Mouse (Mus musculus): Measurements from ENCODE around the gene Sptssb. TPM values are rescaled to one million over a fixed set of nuclear protein-coding genes. Genes with fewer than 3 reads are reported as not detected.

The Sptssb gene
- polyA plus RNA-seq, 1 experiment from 2014 or later: 0.21 TPM

- 49% methylated on average over 2 of the region's 2 CpGs for WGBS (ENCODE audit: insufficient replicate concordance)
- H3K27me3 ChIP-seq: no peaks in the 10 kb centered on the region
These were observed 26.1 kb upstream of the Sptssb start for GRCm38 (mm10) chr3:69885866-69886265.

GRCm38 (mm10) chr3:69883710-69884109, 24.0 kb upstream of the Sptssb start:
- no peak overlapping the region for H3K4me2 ChIP-seq
- no peak for ATAC-seq (ENCODE audit: insufficient read depth)
- no peaks in the 10 kb centered on the region for H3K9me3 ChIP-seq (replicated peaks)
- WGBS (ENCODE audit: insufficient replicate concordance): 40% methylated on average over 1 of the region's 1 CpGs
- H3K36me3 ChIP-seq (replicated peaks): no peaks in the 10 kb centered on the region
- H3K9ac ChIP-seq: no peak overlapping the region
- no peak overlapping the region for H3K4me3 ChIP-seq (replicated peaks)
- no peaks in the 10 kb centered on the region for H3K27me3 ChIP-seq
- no peaks in the 10 kb centered on the region for H3K4me1 ChIP-seq (replicated peaks)
- no peak overlapping the region for H3K27ac ChIP-seq (replicated peaks)

More at GRCm38 (mm10) chr3:69885866-69886265, 26.1 kb upstream of the Sptssb start:
- H3K27ac ChIP-seq (replicated peaks): no peak overlapping the region
- no peak overlapping the region for H3K4me2 ChIP-seq
- no peak overlapping the region for H3K9ac ChIP-seq
- no peaks in the 10 kb centered on the region for H3K9me3 ChIP-seq (replicated peaks)
- H3K4me1 ChIP-seq (replicated peaks): no peaks in the 10 kb centered on the region
- no peak overlapping the region for H3K4me3 ChIP-seq (replicated peaks)
- H3K36me3 ChIP-seq (replicated peaks): no peaks in the 10 kb centered on the region
- ATAC-seq (ENCODE audit: insufficient read depth): no peak

GRCm38 (mm10) chr3:69877538-69877937, 17.8 kb upstream of the Sptssb start:
- WGBS (ENCODE audit: insufficient replicate concordance): 52% methylated on average over 2 of the region's 2 CpGs
- ATAC-seq (ENCODE audit: insufficient read depth): no peak
- no peaks in the 10 kb centered on the region for H3K4me1 ChIP-seq (replicated peaks)
- H3K9me3 ChIP-seq (replicated peaks): no peaks in the 10 kb centered on the region
- H3K27ac ChIP-seq (replicated peaks): no peak overlapping the region
- H3K27me3 ChIP-seq: no peaks in the 10 kb centered on the region
- H3K36me3 ChIP-seq (replicated peaks): no peaks in the 10 kb centered on the region
- H3K4me2 ChIP-seq: no peak overlapping the region
- H3K9ac ChIP-seq: no peak overlapping the region
- no peak overlapping the region for H3K4me3 ChIP-seq (replicated peaks)

GRCm38 (mm10) chr3:69874721-69875120, 15.0 kb upstream of the Sptssb start:
- H3K36me3 ChIP-seq (replicated peaks): no peaks in the 10 kb centered on the region
- H3K4me1 ChIP-seq (replicated peaks): no peaks in the 10 kb centered on the region
- no peak overlapping the region for H3K4me2 ChIP-seq
- ATAC-seq (ENCODE audit: insufficient read depth): no peak
- H3K4me3 ChIP-seq (replicated peaks): no peak overlapping the region
- WGBS (ENCODE audit: insufficient replicate concordance): 26% methylated on average over 3 of the region's 3 CpGs
- H3K9me3 ChIP-seq (replicated peaks): no peaks in the 10 kb centered on the region
- no peak overlapping the region for H3K9ac ChIP-seq
- no peak overlapping the region for H3K27ac ChIP-seq (replicated peaks)
- no peaks in the 10 kb centered on the region for H3K27me3 ChIP-seq

GRCm38 (mm10) chr3:69872661-69873327, 13.1 kb upstream of the Sptssb start:
- no peak overlapping the region for H3K4me3 ChIP-seq (replicated peaks)
- H3K27ac ChIP-seq (replicated peaks): no peak overlapping the region
- WGBS (ENCODE audit: insufficient replicate concordance): 54% methylated on average over 6 of the region's 6 CpGs
- H3K9me3 ChIP-seq (replicated peaks): no peaks in the 10 kb centered on the region
- ATAC-seq (ENCODE audit: insufficient read depth): no peak
- H3K4me2 ChIP-seq: no peak overlapping the region
- no peaks in the 10 kb centered on the region for H3K4me1 ChIP-seq (replicated peaks)
- no peak overlapping the region for H3K9ac ChIP-seq
- H3K27me3 ChIP-seq: no peaks in the 10 kb centered on the region
- no peaks in the 10 kb centered on the region for H3K36me3 ChIP-seq (replicated peaks)

GRCm38 (mm10) chr3:69871174-69871573, 11.4 kb upstream of the Sptssb start:
- H3K27me3 ChIP-seq: no peaks in the 10 kb centered on the region
- no peaks in the 10 kb centered on the region for H3K36me3 ChIP-seq (replicated peaks)
- H3K9ac ChIP-seq: no peak overlapping the region
- H3K27ac ChIP-seq (replicated peaks): no peak overlapping the region
- H3K4me1 ChIP-seq (replicated peaks): no peaks in the 10 kb centered on the region
- ATAC-seq (ENCODE audit: insufficient read depth): no peak
- no peak overlapping the region for H3K4me2 ChIP-seq
- no peaks in the 10 kb centered on the region for H3K9me3 ChIP-seq (replicated peaks)
- whole genome bisulfite sequencing (ENCODE audit: insufficient replicate concordance): 70% methylated on average over 14 of the region's 14 CpGs
- H3K4me3 ChIP-seq (replicated peaks): no peak overlapping the region

GRCm38 (mm10) chr3:69869702-69870101, 10.0 kb upstream of the Sptssb start:
- Histone ChIP-seq H3K4me2 (no peak overlapping the region), H3K36me3 (replicated peaks) (no peaks in the 10 kb centered on the region), H3K4me1 (replicated peaks) (no peaks in the 10 kb centered on the region), H3K27me3 (no peaks in the 10 kb centered on the region), H3K4me3 (replicated peaks) (no peak overlapping the region), H3K27ac (replicated peaks) (no peak overlapping the region), H3K9ac (no peak overlapping the region), H3K9me3 (replicated peaks) (no peaks in the 10 kb centered on the region)
- WGBS (ENCODE audit: insufficient replicate concordance): 56% methylated on average over 8 of the region's 8 CpGs
- ATAC-seq (ENCODE audit: insufficient read depth): no peak

- no peak for ATAC-seq (ENCODE audit: insufficient read depth)
- H3K4me1 ChIP-seq (replicated peaks): no peaks in the 10 kb centered on the region
- WGBS (ENCODE audit: insufficient replicate concordance): 30% methylated on average over 9 of the region's 9 CpGs
- H3K27me3 ChIP-seq: peaks cover 21% of the 10 kb centered on the region
- no peak overlapping the region for H3K9ac ChIP-seq
- H3K4me3 ChIP-seq (replicated peaks): no peak overlapping the region
- H3K36me3 ChIP-seq (replicated peaks): no peaks in the 10 kb centered on the region
- H3K4me2 ChIP-seq: no peak overlapping the region; the same call in 1 of the 2 replicates
- H3K9me3 ChIP-seq (replicated peaks): no peaks in the 10 kb centered on the region
- no peak overlapping the region for H3K27ac ChIP-seq (replicated peaks)
These were observed 2.2 kb upstream of the Sptssb start for GRCm38 (mm10) chr3:69861789-69862395.

- Histone ChIP-seq H3K27me3 (peaks cover 21% of the 10 kb centered on the region), H3K4me3 (replicated peaks) (peak overlapping the region; percentile 35), H3K36me3 (replicated peaks) (no peaks in the 10 kb centered on the region), H3K9me3 (replicated peaks) (no peaks in the 10 kb centered on the region), H3K9ac (no peak overlapping the region), H3K27ac (replicated peaks) (no peak overlapping the region), H3K4me1 (replicated peaks) (no peaks in the 10 kb centered on the region), H3K4me2 (peak overlapping the region; percentile 62)
- no peak for ATAC-seq (ENCODE audit: insufficient read depth)
- 1% methylated on average over 40 of the region's 40 CpGs for WGBS (ENCODE audit: insufficient replicate concordance)
These were observed 1.1 kb upstream of the Sptssb start for GRCm38 (mm10) chr3:69860589-69861521.

GRCm38 (mm10) chr3:69839485-69839884, 20.3 kb downstream of the Sptssb start:
- Histone ChIP-seq H3K4me2 (no peak overlapping the region), H3K27ac (replicated peaks) (no peak overlapping the region), H3K36me3 (replicated peaks) (no peaks in the 10 kb centered on the region), H3K9me3 (replicated peaks) (no peaks in the 10 kb centered on the region), H3K4me1 (replicated peaks) (no peaks in the 10 kb centered on the region), H3K9ac (no peak overlapping the region), H3K4me3 (replicated peaks) (no peak overlapping the region), H3K27me3 (no peaks in the 10 kb centered on the region)
- WGBS (ENCODE audit: insufficient replicate concordance): 67% methylated on average over 6 of the region's 6 CpGs
- no peak for ATAC-seq (ENCODE audit: insufficient read depth)

- 72% methylated on average over 8 of the region's 8 CpGs for WGBS (ENCODE audit: insufficient replicate concordance)
- Histone ChIP-seq H3K4me2 (no peak overlapping the region), H3K4me1 (replicated peaks) (no peaks in the 10 kb centered on the region), H3K9ac (no peak overlapping the region), H3K9me3 (replicated peaks) (no peaks in the 10 kb centered on the region), H3K36me3 (replicated peaks) (no peaks in the 10 kb centered on the region), H3K4me3 (replicated peaks) (no peak overlapping the region), H3K27ac (replicated peaks) (no peak overlapping the region), H3K27me3 (no peaks in the 10 kb centered on the region)
- no peak for ATAC-seq (ENCODE audit: insufficient read depth)
These were observed 30.2 kb downstream of the Sptssb start for GRCm38 (mm10) chr3:69829532-69829931.
